In the genomic region with DNA sequence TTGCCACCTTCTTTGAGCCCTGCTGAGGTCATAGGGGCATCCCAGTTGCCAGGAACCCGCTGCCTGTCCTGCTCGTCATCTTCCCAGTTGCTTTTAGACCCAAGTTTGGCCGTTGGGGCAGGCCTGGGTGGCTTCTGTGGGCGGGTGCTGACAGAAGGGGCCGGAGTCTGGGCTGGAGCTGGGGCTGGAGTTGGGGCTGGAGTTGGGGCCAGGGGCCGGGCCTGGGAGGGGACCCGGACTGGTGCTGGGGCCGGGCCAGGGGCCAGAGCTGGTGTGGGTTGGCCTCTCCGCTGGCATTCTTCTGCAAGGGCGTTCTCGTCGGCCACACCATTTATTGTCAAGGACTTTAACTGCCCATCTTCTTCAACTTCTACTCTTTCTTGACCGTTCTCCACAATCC, we compare ENCODE assay signal across 9 mouse cellular contexts. TPM values are rescaled to one million over a fixed set of nuclear protein-coding genes. Genes with fewer than 3 reads are reported as not detected.
DNase-seq lines count a peak whose midpoint lies in the region; ATAC-seq and TF ChIP-seq lines count a peak whose summit lies in the region.
"Not testable (repeated sequence)": the region's sequence is repeated elsewhere in the genome, so short reads cannot be mapped to it uniquely, and the experiment has no call there.
"Had no signal": no experiment of that assay in that cellular context is flagged by ENCODE, and none has a peak within 500 bp of the region (broad histone marks: within the 10 kb centered on the region; RNA-seq: fewer than 3 reads in every experiment).

Gene Cyyr1 (minus strand): TSS at position 101 of the 400 bp plus-strand sequence.

- WGBS in heart, adult 2 months = 74% methylated on average over 13 of the region's 13 CpGs
- WGBS in lung, embryonic 14.5 days = 59% methylated on average over 9 of the region's 13 CpGs

- not testable (repeated sequence) for H3K79me2 ChIP-seq in heart, adult 2 months (replicated peaks; ENCODE audit: control insufficient read depth, insufficient read depth, low read length)

- DNase-seq in adrenal gland, adult 18-20 months (ENCODE audit: low spot score in 2 of 2); adrenal gland, postnatal 14 days; heart, adult 2 months; heart, postnatal 25 days (ENCODE audit: low spot score); lung, embryonic 14.5 days: not testable (repeated sequence)

- not testable (repeated sequence) for H3K4me3 ChIP-seq in brown adipose tissue, adult 24 weeks (ENCODE audit: insufficient read depth, low read depth, low read length); heart, adult 2 months; lung, embryonic 14.5 days (ENCODE audit: low read depth, low read length)
- peak within 1 kb of the TSS; percentile 49 for H3K4me3 ChIP-seq in testis, adult 2 months (ENCODE audit: control insufficient read depth, low read depth, low read length)

- ATAC-seq in lung, embryonic 14.5 days (ENCODE audit: insufficient read depth) = not testable (repeated sequence)

- not testable (repeated sequence) for H3K27ac ChIP-seq in brown adipose tissue, adult 24 weeks (replicated peaks; ENCODE audit: low read depth, low read length); heart, adult 2 months; lung, embryonic 14.5 days (ENCODE audit: low read depth); testis, adult 2 months (ENCODE audit: control insufficient read depth, insufficient read depth, low read depth, low read length)

- H3K9ac ChIP-seq in heart, adult 2 months (ENCODE audit: low read depth, low read length); lung, embryonic 14.5 days: not testable (repeated sequence)

- H3K4me2 ChIP-seq in lung, embryonic 14.5 days = not testable (repeated sequence)

- not testable (repeated sequence) for H3K4me1 ChIP-seq in brown adipose tissue, adult 24 weeks (ENCODE audit: control insufficient read depth, insufficient read depth, insufficient read length, low read length); heart, adult 2 months (ENCODE audit: control insufficient read depth, insufficient read depth, low read length); lung, embryonic 14.5 days (ENCODE audit: insufficient read depth); testis, adult 2 months (ENCODE audit: control insufficient read depth, insufficient read depth, low read length)

- not testable (repeated sequence) for H3K9me3 ChIP-seq in lung, embryonic 14.5 days (ENCODE audit: low read depth, low read length)

- intact Hi-C loops in heart, adult 2 months (cut with DNase I) = not testable (repeated sequence)
- intact Hi-C loops in heart, postnatal 25 days (cut with DNase I) = loop anchor here (10.0 kb wide), 1 partner anchor 122 kb away; no protein-coding TSS in a partner anchor

- not testable (repeated sequence) for TF ChIP-seq CTCF in heart, adult 2 months (IDR thresholded peaks at IDR 0.05); lung, embryonic 14.5 days (IDR thresholded peaks at IDR 0.05; ENCODE audit: low read depth); testis, adult 2 months (IDR thresholded peaks at IDR 0.05; ENCODE audit: control insufficient read depth, insufficient read depth, insufficient replicate concordance, low read depth, low read length)

- not testable (repeated sequence) for TF ChIP-seq POLR2A in heart, adult 2 months (IDR thresholded peaks at IDR 0.05; ENCODE audit: insufficient read depth, low read depth, low read length); testis, adult 2 months (IDR thresholded peaks at IDR 0.05; ENCODE audit: control insufficient read depth, low read depth, low read length)

- not testable (repeated sequence) for TF ChIP-seq EP300 in heart, adult 2 months (IDR thresholded peaks at IDR 0.05; ENCODE audit: insufficient read depth, low read depth, low read length)

- not testable (repeated sequence) for H3K36me3 ChIP-seq in heart, adult 2 months (ENCODE audit: control insufficient read depth, insufficient read depth, low read length); lung, embryonic 14.5 days (ENCODE audit: insufficient read depth); testis, adult 2 months (ENCODE audit: control insufficient read depth, insufficient read depth, low read length)

- H3K27me3 ChIP-seq in heart, adult 2 months (ENCODE audit: control insufficient read depth, insufficient read depth, low read length); lung, embryonic 14.5 days (ENCODE audit: insufficient read depth, low read length); testis, adult 2 months (ENCODE audit: control insufficient read depth, insufficient read depth, low read length): not testable (repeated sequence)

RNA-seq across cellular contexts. Expression of gene Cyyr1, which starts in this region (rescaled TPM):
- total RNA-seq in adrenal gland, adult 18-20 months (2021) = 10 to 100 TPM; 21.1 to 24.1 TPM
- total RNA-seq in adrenal gland, postnatal 14 days (2021) = 28.2 and 31.1 TPM in 2 replicates
- 12.4 and 16.1 TPM in 2 replicates for polyA plus RNA-seq in brown adipose tissue, adult 24 weeks (2012; ENCODE audit: insufficient read depth, insufficient read length, missing spikeins)
- total RNA-seq in heart, adult 2 months (2021) = 10 to 100 TPM; 37.4 to 39.5 TPM
- 15.1 and 21.1 TPM in 2 replicates for polyA plus RNA-seq in heart, adult 2 months (2012; rRNA removed)
- total RNA-seq in heart, postnatal 25 days (2021) = 10 to 100 TPM; 31.6 to 37.9 TPM
- polyA plus RNA-seq in lung, embryonic 14.5 days (2014; fragmentation: Nextera tagmentation; extraction: Ambion mirVana) = 11.5 and 11.8 TPM in 2 replicates
- polyA plus RNA-seq in testis, adult 2 months (2012; rRNA removed) = 2.8 and 2.9 TPM in 2 replicates
- polyA plus RNA-seq: erythroblast, embryonic 14.5 days; G1E had no signal
